Mouse (Mus musculus) left cerebral cortex, postnatal 4 days (tissue): ENCODE measurements at regions not wholly inside any gene's neighbourhood (a gene's known extent, or its start where the extent isn't known, plus 50 kb on each side); places are given as distances from the start of the nearest gene placed in this dataset.

Experiments
- DNase-seq: peaks from one replicate; pipeline ENCODE4 v3.0.0-alpha.2; 2022
- intact Hi-C: fragments of 180-260 bp; cut with DNase I; formaldehyde crosslinking; loops from one replicate; pipeline ENCODE4 v1.15.1; 2025

- intact Hi-C loops: no loop called here
- no peak for DNase-seq
Observed at GRCm38 (mm10) chr7:121335390-121336109, 56.1 kb upstream of the Hs3st2 start.

GRCm38 (mm10) chr7:121339942-121340341, 51.7 kb upstream of the Hs3st2 start:
- DNase-seq: no peak
- intact Hi-C loops: no loop called here
